Mouse (Mus musculus): ENCODE data around the gene Cfap20. TPM values are rescaled to one million over a fixed set of nuclear protein-coding genes. Genes with fewer than 3 reads are reported as not detected.
"Not testable (repeated sequence)": the region's sequence is repeated elsewhere in the genome, so short reads cannot be mapped to it uniquely, and the experiment has no call there.

Gene Cfap20
- polyA plus RNA-seq, 1 experiment from 2014 or later, result 121 TPM

GRCm38 (mm10) chr8:95384501-95384900, 50.2 kb downstream of the Cfap20 start:
- H3K27ac ChIP-seq (replicated peaks), result no peak overlapping the region
- no peak for ATAC-seq (ENCODE audit: low FRiP score)
- H3K9ac ChIP-seq (replicated peaks), result no peak overlapping the region
- no peak overlapping the region for H3K4me3 ChIP-seq (replicated peaks)
- no peaks in the 10 kb centered on the region for H3K27me3 ChIP-seq (replicated peaks)
- WGBS, result 80% methylated on average over 3 of the region's 3 CpGs
- H3K4me1 ChIP-seq, result no peaks in the 10 kb centered on the region
- H3K36me3 ChIP-seq, result no peaks in the 10 kb centered on the region
- H3K9me3 ChIP-seq (replicated peaks), result no peaks in the 10 kb centered on the region
- H3K4me2 ChIP-seq, result no peak overlapping the region

- no peak overlapping the region for H3K27ac ChIP-seq (replicated peaks)
- 83% methylated on average over 3 of the region's 3 CpGs for WGBS
- H3K4me3 ChIP-seq (replicated peaks), result no peak overlapping the region
- 0 out of 2 replicates have a peak, but pooled peaks cover 3% of the 10 kb centered on the region for H3K4me1 ChIP-seq
- H3K36me3 ChIP-seq, result no peaks in the 10 kb centered on the region
- H3K27me3 ChIP-seq (replicated peaks), result no peaks in the 10 kb centered on the region
- no peak for ATAC-seq (ENCODE audit: low FRiP score)
- H3K4me2 ChIP-seq, result no peak overlapping the region
- no peaks in the 10 kb centered on the region for H3K9me3 ChIP-seq (replicated peaks)
- no peak overlapping the region for H3K9ac ChIP-seq (replicated peaks)
Observed at GRCm38 (mm10) chr8:95381595-95381994, 53.1 kb downstream of the Cfap20 start.

- ATAC-seq (ENCODE audit: low FRiP score), result no peak
- H3K4me1 ChIP-seq, result 0 out of 2 replicates have a peak, but pooled peaks cover 3% of the 10 kb centered on the region
- H3K9me3 ChIP-seq (replicated peaks), result no peaks in the 10 kb centered on the region
- no peak overlapping the region for H3K9ac ChIP-seq (replicated peaks)
- H3K4me2 ChIP-seq, result no peak overlapping the region
- no peak overlapping the region for H3K27ac ChIP-seq (replicated peaks)
- H3K36me3 ChIP-seq, result no peaks in the 10 kb centered on the region
- no peaks in the 10 kb centered on the region for H3K27me3 ChIP-seq (replicated peaks)
- no peak overlapping the region for H3K4me3 ChIP-seq (replicated peaks)
Observed at GRCm38 (mm10) chr8:95380953-95381352, 53.7 kb downstream of the Cfap20 start.

- not testable (repeated sequence) for ATAC-seq (ENCODE audit: low FRiP score); H3K4me3 ChIP-seq (replicated peaks); H3K9me3 ChIP-seq (replicated peaks); H3K27me3 ChIP-seq (replicated peaks); H3K4me2 ChIP-seq; H3K9ac ChIP-seq (replicated peaks); H3K4me1 ChIP-seq; H3K36me3 ChIP-seq; H3K27ac ChIP-seq (replicated peaks)
- WGBS, result 99% methylated on average over 11 of the region's 11 CpGs
Observed at GRCm38 (mm10) chr8:95378928-95379327, 55.7 kb downstream of the Cfap20 start.

GRCm38 (mm10) chr8:95377863-95378291, 56.8 kb downstream of the Cfap20 start:
- Histone ChIP-seq H3K9ac (replicated peaks) (no peak overlapping the region), H3K4me2 (no peak overlapping the region), H3K27me3 (replicated peaks) (no peaks in the 10 kb centered on the region), H3K27ac (replicated peaks) (no peak overlapping the region), H3K4me3 (replicated peaks) (no peak overlapping the region), H3K36me3 (no peaks in the 10 kb centered on the region), H3K9me3 (replicated peaks) (no peaks in the 10 kb centered on the region), H3K4me1 (peaks cover 3% of the 10 kb centered on the region; the same call in 1 of the 2 replicates)
- WGBS, result 63% methylated on average over 7 of the region's 7 CpGs
- no peak for ATAC-seq (ENCODE audit: low FRiP score)

- H3K9me3 ChIP-seq (replicated peaks), result no peaks in the 10 kb centered on the region
Observed at GRCm38 (mm10) chr8:95377101-95377500, 57.6 kb downstream of the Cfap20 start.

GRCm38 (mm10) chr8:95376309-95376999, 58.2 kb downstream of the Cfap20 start:
- no peak for ATAC-seq (ENCODE audit: low FRiP score)
- H3K4me2 ChIP-seq, result no peak overlapping the region
- H3K27ac ChIP-seq (replicated peaks), result peak overlapping the region; percentile 29; the same call in 1 of the 2 replicates
- H3K4me1 ChIP-seq, result peaks cover 3% of the 10 kb centered on the region; the same call in 1 of the 2 replicates
- no peak overlapping the region for H3K9ac ChIP-seq (replicated peaks)
- no peaks in the 10 kb centered on the region for H3K27me3 ChIP-seq (replicated peaks)
- WGBS, result 89% methylated on average over 12 of the region's 12 CpGs
- H3K36me3 ChIP-seq, result peaks cover 10% of the 10 kb centered on the region; the same call in 1 of the 2 replicates
- no peak overlapping the region for H3K4me3 ChIP-seq (replicated peaks)
- H3K9me3 ChIP-seq (replicated peaks), result no peaks in the 10 kb centered on the region

More at GRCm38 (mm10) chr8:95377101-95377500, 57.6 kb downstream of the Cfap20 start:
- ATAC-seq (ENCODE audit: low FRiP score), result no peak
- Histone ChIP-seq H3K27ac (replicated peaks) (no peak overlapping the region), H3K9ac (replicated peaks) (no peak overlapping the region), H3K4me2 (no peak overlapping the region), H3K27me3 (replicated peaks) (no peaks in the 10 kb centered on the region), H3K4me1 (peaks cover 3% of the 10 kb centered on the region; the same call in 1 of the 2 replicates), H3K4me3 (replicated peaks) (no peak overlapping the region), H3K36me3 (peaks cover 5% of the 10 kb centered on the region; the same call in 1 of the 2 replicates)
- 82% methylated on average over 4 of the region's 4 CpGs for WGBS

- Histone ChIP-seq H3K4me2 (no peak overlapping the region), H3K4me1 (peaks cover 3% of the 10 kb centered on the region; the same call in 1 of the 2 replicates), H3K27ac (replicated peaks) (peak overlapping the region; percentile 29; the same call in 1 of the 2 replicates), H3K9me3 (replicated peaks) (no peaks in the 10 kb centered on the region), H3K27me3 (replicated peaks) (no peaks in the 10 kb centered on the region), H3K36me3 (peaks cover 17% of the 10 kb centered on the region), H3K4me3 (replicated peaks) (no peak overlapping the region), H3K9ac (replicated peaks) (no peak overlapping the region)
- WGBS, result 85% methylated on average over 7 of the region's 7 CpGs
- no peak; the same call in 1 of the 2 replicates for ATAC-seq (ENCODE audit: low FRiP score)
Observed at GRCm38 (mm10) chr8:95375374-95375930, 59.2 kb downstream of the Cfap20 start.

- H3K36me3 ChIP-seq, result peaks cover 24% of the 10 kb centered on the region
- WGBS, result 89% methylated on average over 3 of the region's 3 CpGs
- no peak for ATAC-seq (ENCODE audit: low FRiP score)
Observed at GRCm38 (mm10) chr8:95374429-95374828, 60.2 kb downstream of the Cfap20 start.

GRCm38 (mm10) chr8:95373389-95374002, 61.2 kb downstream of the Cfap20 start:
- Histone ChIP-seq H3K4me3 (replicated peaks) (no peak overlapping the region), H3K4me1 (peaks cover 7% of the 10 kb centered on the region; the same call in 1 of the 2 replicates), H3K27me3 (replicated peaks) (no peaks in the 10 kb centered on the region), H3K9ac (replicated peaks) (no peak overlapping the region), H3K27ac (replicated peaks) (no peak overlapping the region), H3K4me2 (no peak overlapping the region), H3K9me3 (replicated peaks) (no peaks in the 10 kb centered on the region), H3K36me3 (peaks cover 32% of the 10 kb centered on the region)
- no peak for ATAC-seq (ENCODE audit: low FRiP score)
- 87% methylated on average over 12 of the region's 12 CpGs for WGBS

More at GRCm38 (mm10) chr8:95374429-95374828, 60.2 kb downstream of the Cfap20 start:
- no peak overlapping the region for H3K9ac ChIP-seq (replicated peaks)
- no peak overlapping the region for H3K27ac ChIP-seq (replicated peaks)
- H3K4me2 ChIP-seq, result no peak overlapping the region
- peaks cover 4% of the 10 kb centered on the region; the same call in 1 of the 2 replicates for H3K4me1 ChIP-seq
- H3K4me3 ChIP-seq (replicated peaks), result no peak overlapping the region
- H3K27me3 ChIP-seq (replicated peaks), result no peaks in the 10 kb centered on the region
- H3K9me3 ChIP-seq (replicated peaks), result no peaks in the 10 kb centered on the region
